Mouse (Mus musculus) bone marrow, adult 2 months (tissue): ENCODE measurements around the gene Trim56.

Experiments
- CTCF ChIP-seq: fragments of 200-500 bp; IDR thresholded peaks from 2 replicates; pipeline ENCODE4 v1.5.1; 2011; ENCODE audit warnings: low read length, control low read depth; ENCODE audit not compliant: control insufficient read depth, insufficient read depth
- POLR2A ChIP-seq: fragments of 200-500 bp; IDR thresholded peaks from 2 replicates; pipeline ENCODE4 v1.6.1; 2011; ENCODE audit warnings: low read depth, mild to moderate bottlenecking, control low read depth, low read length, borderline replicate concordance; ENCODE audit not compliant: control insufficient read depth

DNA sequence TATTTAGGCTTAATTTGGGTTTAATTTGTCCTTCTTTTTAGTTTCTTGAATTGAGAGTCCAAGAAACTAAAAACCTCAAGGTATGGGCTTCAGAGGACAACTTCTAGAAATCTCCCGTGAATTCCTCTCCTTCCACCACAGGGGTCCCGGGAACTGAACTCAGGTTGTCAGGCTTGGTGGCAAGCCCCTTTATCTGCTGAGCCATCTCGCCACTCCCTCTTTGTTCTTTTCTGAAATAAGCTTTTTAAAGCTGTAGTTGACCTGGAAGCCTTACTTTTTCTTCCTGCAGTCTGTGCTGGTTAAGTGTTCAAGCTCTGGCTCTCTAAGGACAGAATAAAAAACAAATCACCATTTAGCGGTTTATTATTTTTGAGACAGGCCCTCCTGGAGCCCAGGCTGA lies 2.9 kb upstream of the Trim56 start:
- no peak for TF ChIP-seq CTCF
- TF ChIP-seq POLR2A, result no peak
